Mouse (Mus musculus) lung, postnatal 36 days (tissue): ENCODE measurements at regions not wholly inside any gene's neighbourhood (a gene's known extent, or its start where the extent isn't known, plus 50 kb on each side); places are given as distances from the start of the nearest gene placed in this dataset.

Source experiments
- DNase-seq: peaks from one replicate; pipeline ENCODE4 v3.0.0; 2022; ENCODE audit warnings: mixed read lengths

DNA sequence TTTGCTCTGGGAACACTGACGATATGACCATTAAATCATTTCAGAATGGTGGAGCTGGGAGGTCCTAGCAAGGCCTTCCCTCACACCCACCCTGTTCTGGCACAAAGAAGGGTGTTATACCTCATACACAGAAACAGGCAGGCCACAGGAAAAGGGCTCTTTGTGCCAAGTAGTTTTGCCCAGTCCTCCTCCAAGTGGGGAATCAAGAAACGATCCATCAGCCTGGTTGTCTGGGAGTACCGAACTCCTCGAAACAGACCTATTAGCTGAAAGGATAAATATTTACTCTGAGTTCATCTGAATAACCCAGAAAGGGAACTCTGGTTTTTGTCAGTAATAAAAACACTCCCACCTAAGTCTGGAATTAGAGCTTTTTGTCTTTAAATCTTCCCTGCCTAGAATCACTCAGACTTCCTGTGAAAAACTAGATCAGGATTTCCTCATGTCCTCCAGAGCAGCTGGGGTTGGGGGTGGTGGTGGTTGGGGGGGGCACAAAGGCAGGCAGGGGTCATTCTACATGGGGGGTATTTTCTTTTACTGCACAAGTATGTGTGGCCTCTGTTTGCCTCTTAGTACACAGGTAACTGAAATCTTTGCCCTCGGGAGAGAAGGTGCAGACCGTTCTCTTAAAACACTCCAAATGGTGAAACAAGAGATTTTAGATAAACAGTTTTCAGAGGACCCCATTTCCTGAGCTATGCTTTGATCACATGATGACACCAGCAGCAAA is 681.3 kb downstream of the Gsdmc2 start:
- no peak for DNase-seq

DNA sequence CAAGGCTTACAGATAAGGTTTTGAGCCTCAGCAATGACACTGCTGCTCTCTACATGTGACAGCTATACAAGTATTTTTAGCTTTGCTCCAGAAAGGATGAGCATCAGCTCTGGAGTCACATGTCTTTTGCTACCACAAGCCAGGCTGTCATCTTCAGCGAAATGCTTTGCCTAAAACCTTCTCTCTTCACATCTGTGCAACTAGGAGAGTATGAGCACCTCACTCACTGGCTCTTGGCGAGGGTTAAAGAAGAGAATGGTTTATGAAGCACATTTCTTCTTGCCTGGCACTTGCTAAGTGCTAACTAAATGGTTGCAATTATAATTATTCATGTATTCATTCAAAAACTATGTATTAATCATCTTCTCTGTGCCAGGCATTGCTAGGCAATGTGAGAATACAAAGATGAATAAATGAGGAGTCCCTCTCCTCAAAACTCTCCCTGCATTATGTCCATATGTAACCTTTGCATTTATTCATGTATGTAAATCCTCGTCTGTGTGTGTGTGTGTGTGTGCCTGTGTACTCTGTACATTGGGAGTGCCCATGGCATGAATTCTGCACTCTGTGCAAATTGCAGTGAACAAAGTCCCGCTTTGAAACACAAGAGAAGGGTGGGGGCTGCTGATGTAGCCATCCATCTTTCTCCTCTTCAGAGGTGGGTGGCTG is 682.0 kb downstream of the Gsdmc2 start:
- no peak for DNase-seq

DNA sequence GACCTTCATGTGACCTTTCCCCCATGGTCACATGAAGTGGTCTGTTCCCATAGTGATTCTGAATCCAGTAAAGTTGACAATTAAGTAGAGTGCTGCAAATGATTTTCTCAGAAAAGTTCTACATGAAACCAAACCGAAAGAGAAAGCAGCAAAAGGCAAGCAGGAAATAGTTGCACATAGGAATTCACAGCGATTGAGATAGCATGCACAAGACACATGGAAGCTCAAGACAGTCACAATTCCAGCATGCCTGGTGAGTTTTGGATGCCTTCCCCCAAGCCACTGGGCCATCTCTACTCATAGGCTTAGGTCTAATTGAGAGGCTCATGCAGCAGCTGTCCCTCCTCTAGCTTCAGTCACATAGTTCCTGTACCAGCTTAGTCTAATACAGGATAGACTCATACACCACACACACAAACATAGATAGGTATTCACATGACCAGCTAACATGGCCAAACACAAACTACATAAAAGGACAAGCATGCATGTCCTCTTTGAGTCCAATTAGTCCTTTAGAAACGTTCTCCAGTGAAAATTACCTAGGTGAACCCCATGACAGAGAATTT is 721.8 kb downstream of the Gsdmc2 start:
- no peak for DNase-seq

DNA sequence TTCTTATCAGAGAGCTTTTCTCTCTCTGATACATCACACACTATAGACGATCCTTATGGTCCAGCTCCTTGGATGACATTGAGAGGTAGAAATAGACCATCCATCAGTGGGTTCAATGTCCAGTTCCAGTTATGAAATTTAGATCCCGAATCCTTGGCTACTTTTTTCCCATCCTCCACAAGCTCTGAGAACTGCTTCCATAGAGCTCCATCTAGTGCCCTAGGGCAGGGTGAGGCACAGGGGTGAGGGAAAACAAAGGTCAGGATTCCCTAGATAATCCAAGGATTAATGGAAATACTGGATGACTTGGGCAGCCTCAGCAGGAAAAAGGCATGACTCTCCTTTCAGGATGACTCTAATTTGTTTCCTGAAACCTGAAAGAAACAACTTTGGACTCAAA is 732.1 kb downstream of the Gsdmc2 start:
- DNase-seq = peak; percentile 5

DNA sequence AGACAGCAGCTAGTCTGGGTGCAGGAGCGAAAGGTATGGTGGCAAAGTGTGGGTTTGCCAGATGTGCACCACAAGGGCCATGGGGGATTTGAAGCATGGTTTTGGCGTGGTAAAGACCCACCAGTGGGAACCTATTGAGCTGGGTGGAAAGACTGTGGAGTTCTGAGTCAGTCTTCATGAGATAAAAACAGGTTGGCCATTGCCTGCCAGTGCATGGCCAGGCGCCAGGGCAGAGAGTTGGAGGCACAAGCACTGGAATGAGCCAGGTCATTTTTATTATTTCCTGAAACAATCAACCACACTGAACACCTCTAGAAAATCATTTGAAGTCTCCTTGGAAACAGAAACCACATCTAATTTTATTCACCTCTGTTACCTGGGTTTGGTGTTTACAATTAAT is 744.9 kb downstream of the Gsdmc2 start:
- no peak for DNase-seq

DNA sequence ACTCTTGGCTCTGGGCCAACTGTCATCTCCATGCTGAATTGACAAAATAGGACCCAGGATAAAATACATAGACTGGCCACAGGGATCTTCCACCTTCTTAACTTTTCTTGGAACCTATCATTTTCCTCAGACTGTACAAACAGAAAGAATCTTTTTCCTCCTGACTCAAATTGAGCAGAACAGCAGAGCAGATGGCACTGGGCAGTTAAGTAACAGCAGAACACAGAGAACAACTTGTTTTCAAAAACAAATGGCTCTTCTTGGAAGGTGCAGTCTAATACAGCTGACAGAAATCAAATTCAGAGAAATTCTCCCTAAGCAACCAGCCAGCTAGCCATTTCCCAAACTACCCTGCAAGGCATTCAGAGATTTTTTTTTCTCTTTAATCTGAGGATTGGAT is 763.0 kb downstream of the Gsdmc2 start:
- DNase-seq = no peak

DNA sequence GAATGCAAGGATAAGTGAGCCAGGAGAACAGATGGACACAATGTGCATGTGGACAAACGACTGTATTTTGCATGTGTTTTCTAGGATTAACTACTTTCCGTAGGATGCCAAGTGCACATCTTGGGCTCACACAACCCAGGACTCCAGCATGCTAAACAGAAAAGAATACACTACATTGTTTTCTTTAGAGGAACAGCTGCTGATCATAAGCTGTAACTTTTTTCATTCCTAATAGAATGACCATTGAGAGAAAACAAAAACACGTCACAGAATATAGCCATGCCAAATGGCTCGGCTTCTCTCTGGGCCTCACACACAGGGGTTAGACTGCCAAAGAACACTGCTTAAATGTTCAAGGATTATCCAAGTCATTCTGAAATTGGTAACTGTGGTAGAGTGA is 765.2 kb downstream of the Gsdmc2 start:
- peak; percentile 45 for DNase-seq

DNA sequence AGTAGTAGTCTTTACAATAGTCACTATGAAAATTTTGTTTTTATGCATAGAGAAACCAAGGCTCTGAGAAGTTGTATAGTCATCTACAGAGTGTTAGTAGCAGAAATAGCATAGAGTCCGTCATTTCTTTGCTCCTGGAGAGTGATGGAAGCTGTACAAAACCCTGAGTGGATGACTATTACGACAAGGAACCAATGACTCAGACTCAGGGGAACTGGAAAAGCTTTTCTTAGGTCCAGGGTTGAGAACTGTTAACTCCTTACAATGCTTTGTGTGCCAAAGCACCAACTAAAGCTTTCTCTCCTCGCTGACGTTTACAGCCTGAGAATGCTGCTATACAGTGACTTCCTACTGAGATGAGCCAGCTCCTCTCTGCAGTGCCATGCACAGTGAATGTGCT is 773.1 kb downstream of the Gsdmc2 start:
- DNase-seq = no peak

DNA sequence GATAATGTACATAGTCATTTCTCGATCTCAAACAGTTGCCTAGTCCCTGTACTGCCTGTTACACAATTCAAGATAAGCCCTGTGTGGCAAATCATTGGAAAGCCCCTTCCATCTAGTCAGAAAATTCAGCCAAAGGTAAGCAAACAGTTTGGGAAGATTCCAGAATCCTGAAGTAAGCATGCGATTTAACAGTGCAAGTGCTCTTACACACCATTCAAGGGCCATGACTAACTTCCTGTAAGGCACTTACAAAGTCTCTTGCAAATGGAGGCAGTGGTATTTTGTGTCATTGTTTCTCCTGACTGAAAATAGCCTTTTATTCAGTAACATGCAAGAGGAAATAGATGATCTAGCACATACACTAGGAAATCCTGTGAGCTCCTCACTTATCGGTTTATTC is 777.9 kb downstream of the Gsdmc2 start:
- peak; percentile 66 for DNase-seq

DNA sequence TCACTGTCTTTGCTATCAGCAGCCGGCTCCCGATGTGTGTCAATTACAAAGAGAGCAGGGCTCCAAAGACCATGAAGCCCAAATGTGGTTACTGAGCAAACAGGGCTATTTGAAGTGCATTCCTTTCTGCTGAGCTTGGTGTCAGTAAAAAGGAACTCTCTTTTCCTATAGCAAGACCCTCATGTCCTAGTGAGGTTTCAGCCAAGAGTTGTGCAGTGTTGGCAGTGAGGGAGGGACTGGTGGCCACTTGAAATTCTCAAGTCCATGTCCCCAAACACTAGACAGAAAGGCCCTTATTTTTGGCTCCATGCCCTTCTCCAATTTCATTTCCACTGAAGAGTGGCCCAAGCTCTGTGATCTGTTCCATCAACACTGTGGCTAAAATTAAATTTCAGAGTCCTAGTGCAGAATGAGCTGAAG is 778.9 kb downstream of the Gsdmc2 start:
- peak; percentile 61 for DNase-seq

DNA sequence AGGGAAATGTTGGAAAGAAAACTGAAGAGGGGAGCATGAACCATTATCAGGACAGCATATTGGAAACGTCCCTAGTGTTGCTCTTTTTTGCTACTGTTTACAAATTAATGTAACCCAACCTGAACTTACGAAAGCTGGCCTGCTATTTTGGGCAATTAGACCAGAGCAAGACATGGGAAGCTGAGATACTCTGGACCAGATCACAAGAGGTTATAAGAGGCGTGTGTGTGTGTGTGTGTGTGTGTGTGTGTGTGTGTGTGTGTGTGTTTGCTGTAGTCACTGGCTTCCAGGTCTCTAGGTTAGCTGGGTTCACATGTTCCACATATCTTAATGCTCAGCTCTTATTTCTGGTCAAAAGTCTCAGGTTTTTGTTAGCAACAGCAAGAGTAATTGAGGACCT is 783.1 kb downstream of the Gsdmc2 start:
- no peak for DNase-seq

DNA sequence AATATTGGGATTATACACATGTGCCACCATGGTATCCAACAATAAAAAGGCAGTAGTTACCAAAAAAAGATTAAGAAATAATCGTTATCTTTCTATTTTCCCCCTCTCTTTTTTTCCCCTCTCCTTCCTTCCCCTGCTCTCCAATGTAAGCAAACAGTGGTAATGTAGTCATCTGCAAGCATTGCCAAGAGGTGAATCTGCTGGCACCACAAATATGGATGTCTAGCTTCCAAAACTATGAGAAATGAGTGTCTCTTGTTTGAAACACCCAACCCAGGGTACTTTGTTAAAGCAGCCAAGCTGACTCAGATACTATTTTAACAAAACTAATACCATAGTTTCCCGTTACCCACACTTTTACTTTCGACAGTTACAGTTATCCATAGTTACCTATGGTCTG is 784.2 kb downstream of the Gsdmc2 start:
- DNase-seq = no peak

DNA sequence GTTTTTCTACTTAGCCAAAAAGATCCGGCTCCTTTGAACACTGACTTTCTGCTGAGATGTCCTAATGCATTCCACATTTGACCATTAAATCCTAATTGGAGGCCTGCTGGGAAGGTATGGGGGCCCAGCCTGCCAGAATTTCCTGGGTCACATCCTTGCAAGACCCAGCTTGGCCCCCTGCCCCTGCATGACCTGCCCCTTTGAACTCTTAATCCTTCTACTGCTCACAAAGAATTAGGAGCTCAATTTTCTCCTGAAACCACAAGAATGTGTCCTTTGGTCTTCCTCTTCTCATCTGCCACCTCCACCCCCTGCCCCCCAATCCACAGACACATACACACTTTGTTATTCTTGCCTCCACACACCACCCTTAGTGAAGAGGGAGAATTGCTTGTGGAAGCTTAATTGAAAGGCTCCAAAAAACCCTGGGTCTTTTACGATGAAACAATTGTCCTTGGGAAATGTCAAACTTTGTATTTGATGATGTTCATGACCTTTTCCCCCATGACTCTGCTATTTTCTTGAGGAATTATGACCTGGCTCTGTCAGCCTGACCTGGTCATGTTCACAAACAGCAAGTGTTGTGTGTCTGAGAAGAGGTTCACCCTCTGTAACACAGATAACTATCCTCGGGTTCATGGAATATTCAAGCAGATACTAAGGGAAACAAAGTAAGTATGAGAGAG is 792.3 kb downstream of the Gsdmc2 start:
- no peak for DNase-seq

DNA sequence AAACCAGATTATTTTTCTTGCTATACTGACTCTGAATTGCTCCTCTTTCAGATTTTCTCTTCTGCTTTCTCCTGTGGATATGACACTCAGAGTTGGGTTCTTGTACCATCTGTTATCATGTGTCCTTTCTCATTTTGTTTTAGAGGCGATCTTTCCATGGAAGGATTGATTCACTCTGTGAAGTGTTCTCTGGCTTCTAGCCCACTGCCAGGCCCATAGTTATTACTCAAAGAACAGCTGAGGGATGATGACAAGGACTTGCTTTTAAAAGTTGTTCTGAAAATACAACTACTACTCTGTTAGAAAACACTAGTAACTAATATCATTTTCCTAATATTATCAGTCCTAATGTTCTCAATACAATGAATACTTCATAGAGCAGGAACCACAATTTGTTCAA is 794.9 kb downstream of the Gsdmc2 start:
- DNase-seq = no peak

DNA sequence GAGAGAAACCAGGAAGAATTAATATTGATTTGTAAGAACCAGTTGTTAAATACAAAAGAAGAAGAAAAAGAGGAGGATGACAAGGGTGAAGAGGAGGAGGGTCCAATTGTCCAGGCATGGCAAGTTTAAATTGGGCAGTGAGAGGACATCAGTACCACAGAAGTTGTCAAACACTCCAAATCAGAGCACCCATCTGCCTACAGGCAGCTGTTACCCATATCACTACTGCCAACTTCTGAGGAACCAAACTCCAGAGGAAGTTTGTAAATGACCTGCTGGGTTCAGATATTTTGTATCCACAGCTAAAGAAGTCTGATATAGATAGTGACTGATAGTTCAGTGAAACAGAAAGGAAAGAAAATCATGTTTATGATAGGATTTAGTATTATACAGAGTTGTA is 802.6 kb downstream of the Gsdmc2 start:
- no peak for DNase-seq

DNA sequence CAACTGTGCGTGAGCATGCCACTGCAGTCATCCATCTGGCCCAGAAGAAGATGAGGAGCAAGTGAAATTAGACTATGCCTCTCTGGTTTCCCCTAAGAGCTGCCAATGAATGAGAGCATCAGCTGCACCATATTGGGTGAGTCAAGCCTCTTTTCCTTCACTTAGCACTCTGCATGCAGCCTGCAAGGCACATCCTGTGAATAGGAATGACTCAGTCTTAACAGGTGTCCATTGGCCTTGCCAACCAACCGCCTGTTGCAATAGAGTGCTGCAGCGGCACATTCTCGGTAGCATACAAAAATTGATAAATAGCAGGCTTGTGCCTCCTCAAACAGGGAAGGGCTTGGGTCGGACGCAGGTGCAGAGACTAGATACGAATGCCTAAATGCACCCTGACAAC is 808.7 kb downstream of the Gsdmc2 start:
- no peak for DNase-seq

DNA sequence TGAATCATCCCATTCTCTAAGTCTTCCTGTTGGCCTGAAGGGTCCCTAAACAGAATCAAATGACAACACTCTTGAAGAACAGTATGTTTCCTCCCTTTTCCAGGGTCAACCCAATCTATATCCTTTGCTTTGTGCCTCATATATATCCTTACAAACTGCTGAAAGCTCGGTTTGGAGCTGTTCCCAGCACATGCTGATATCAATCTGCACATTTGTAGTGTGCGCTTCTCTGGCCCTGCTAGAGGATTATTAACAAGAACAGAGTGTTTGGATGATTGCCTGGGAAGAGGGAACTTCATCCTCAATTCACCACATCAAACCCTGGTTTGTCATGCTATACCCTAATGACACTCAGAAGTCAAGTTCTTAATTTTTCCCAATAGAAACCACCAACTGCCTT is 824.2 kb downstream of the Gsdmc2 start:
- DNase-seq = no peak

DNA sequence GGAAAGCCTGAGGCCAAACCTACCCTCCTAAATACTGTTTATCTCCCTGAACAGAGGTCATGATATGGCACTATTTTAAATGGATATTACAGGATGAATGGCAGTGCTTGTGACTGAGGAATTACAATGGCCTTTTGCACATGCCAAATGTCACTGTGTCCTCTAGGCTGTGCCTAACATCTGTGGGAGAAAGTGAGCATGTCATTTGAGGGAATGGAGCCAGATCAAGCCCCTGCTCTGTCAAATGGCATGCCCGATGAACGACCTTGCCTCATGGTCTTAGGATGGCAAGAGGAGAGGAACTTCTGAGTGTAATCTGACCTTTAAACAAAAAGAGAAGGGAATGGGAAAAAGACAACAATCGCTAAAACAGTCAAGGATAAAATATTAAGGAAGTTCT is 827.0 kb downstream of the Gsdmc2 start:
- no peak for DNase-seq

DNA sequence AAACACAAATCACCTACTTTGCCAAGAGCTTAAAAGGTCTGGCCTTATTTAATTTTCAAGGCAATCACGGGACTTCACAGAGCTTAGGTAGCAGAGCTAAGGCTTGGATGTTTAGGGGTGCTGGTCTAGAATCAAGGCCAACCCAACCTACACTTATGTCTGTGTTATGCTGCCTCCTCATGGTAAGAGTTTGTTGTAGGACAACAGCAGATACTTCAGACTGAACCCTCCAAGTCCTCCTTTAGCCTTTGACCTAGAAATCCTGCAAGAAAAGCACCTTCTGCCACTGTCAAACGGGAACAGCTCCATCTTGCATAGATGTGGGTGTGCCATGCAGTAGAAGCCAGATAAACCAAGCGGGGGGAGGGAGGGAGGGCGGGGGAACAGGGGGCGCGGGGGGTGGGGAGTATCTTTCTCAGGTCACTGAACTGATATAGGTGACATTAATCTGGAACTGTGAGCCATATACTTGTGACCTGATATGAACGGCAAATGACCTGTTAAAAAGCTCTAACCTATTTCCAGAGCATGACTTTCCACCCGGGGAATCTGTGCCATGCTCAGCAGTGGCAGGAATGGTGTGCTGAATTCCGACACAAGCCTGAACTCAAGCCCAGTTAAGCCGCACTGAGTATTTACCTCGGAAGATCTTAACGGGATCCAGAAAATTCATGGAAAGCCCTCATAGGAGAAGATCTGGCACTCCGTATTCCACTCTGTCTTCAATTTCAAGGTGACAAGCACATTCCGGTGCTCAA is 838.3 kb downstream of the Gsdmc2 start:
- DNase-seq = no peak

DNA sequence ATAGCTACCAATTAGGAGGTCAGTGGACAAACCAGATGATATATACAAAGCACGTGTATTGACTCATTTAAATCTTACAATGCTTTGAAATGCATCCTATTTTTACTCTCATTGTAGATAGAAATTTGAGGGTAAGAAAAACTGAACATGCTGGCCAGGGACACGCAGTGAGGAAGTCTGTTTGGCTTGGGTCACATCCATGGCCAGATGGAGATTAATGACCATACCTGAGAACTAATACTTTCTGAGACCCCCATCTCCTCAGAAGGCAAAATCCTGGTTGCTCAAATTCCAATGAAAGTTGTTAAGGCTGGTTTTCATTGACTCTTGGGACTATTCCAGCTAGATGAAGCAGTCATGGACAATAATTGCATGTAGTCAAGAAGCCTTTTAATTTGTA is 850.3 kb downstream of the Gsdmc2 start:
- no peak for DNase-seq

DNA sequence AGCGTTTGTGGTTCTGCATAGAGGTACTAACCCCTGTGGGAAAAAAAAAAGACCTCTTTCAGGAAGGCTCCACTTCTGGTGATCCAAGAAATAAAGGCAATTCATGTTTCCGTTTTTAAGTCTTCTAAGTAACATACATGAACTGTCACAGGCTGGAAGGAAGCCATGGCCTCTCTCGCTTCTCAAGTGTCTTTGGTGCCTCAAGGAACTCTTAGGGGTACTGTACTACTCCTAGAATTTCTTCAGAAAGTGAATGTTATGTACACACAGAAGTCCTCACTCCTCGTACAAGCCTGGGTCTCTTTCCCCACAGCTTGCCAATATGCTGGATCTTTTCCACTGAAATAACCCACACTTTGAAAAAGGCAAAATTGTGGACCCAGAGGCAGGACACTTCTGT is 858.1 kb downstream of the Gsdmc2 start:
- no peak for DNase-seq

DNA sequence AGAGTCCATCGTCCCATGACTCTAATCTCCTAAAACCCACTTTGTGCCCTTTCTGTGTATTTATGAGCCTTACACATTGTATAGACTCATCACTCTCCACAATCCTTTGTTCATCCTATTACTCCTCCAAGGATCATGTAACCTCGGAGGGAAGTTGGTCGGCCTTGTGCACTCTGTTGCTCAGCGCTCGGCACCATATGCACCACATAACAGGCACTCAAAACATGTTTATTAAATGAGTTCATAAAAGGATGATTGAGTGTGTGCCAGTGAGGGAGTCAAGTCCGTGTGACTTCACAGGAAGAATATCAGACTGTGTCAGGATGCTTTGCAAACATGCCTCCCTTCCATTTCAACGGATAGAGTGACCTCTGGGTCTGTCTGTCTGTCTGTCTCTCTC is 858.8 kb downstream of the Gsdmc2 start:
- DNase-seq = peak; percentile 42

DNA sequence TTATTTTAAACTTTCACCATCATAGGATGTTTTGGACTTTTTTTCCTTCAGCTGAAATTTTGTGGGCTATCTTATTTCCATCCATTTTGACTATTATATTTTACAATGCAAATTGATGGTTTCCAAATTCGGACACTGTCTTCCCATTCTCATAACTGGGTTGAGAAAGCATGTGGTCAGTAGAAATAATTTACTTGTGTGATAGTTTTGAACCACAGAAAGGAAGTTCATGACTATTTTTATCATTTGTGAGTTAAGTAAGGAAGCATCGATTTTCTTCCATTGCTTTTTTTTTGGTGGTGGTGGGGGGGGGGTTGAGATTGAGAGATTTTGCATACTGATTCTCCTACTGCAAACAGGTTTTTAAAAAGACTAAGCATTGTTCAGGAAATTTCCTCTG is 874.4 kb downstream of the Gsdmc2 start:
- DNase-seq = no peak
